Mouse (Mus musculus) CH12.LX (cell line): ENCODE data around the gene Lrrc1. TPM values are rescaled to one million over a fixed set of nuclear protein-coding genes. Genes with fewer than 3 reads are reported as not detected.

Source experiments
- DNase-seq: peaks from one replicate; pipeline ENCODE4 v3.0.0-alpha.2; 2013; ENCODE audit errors: extremely low read depth
- H3K27ac ChIP-seq: 2 replicates; pipeline ENCODE4 v1.5.1; 2012; ENCODE audit warnings: low read depth, mild to moderate bottlenecking, control low read depth, moderate library complexity; ENCODE audit not compliant: insufficient read depth
- H3K27me3 ChIP-seq: replicated peaks from 2 replicates; pipeline ENCODE3; 2012; ENCODE audit warnings: inconsistent platforms
- H3K36me3 ChIP-seq, 2 experiments: replicated peaks in 1 of 2; 2 replicates each; pipeline versions ENCODE3 to v1.6.1; 2012; ENCODE audit warnings: inconsistent platforms in 1 of 2, low read length in 1 of 2, mild to moderate bottlenecking in 1 of 2, mixed read lengths in 1 of 2, moderate library complexity in 1 of 2; ENCODE audit not compliant: control insufficient read depth in 1 of 2, insufficient read depth in 1 of 2
- H3K4me1 ChIP-seq, 2 experiments: 2 replicates each; pipeline ENCODE4 v1.6.1; 2012; ENCODE audit warnings: inconsistent platforms in 1 of 2, moderate library complexity in 1 of 2; ENCODE audit not compliant: insufficient read depth in 2 of 2, control insufficient read depth in 1 of 2
- H3K4me2 ChIP-seq: 2 replicates; pipeline ENCODE4 v1.6.1; 2012; ENCODE audit warnings: low read depth, mild to moderate bottlenecking, control low read depth; ENCODE audit not compliant: poor library complexity, insufficient read depth, severe bottlenecking
- H3K4me3 ChIP-seq, 3 experiments: fragments of 150-350 bp in 1 of 3; sonication (generic) in 1 of 3; replicated peaks in 1 of 3; 2 replicates each; pipeline versions ENCODE3 to v1.5.1; 2011 to 2012; ENCODE audit warnings: low read depth in 2 of 3, low read length in 2 of 3, mild to moderate bottlenecking in 2 of 3, moderate library complexity in 2 of 3, control low read depth in 1 of 3, improper control_type of control experiment in 1 of 3, inconsistent platforms in 1 of 3, mixed read lengths in 1 of 3; ENCODE audit not compliant: poor library complexity in 1 of 3
- H3K79me2 ChIP-seq: replicated peaks from 2 replicates; pipeline ENCODE4 v1.6.1; 2012; ENCODE audit warnings: mild to moderate bottlenecking, moderate library complexity; ENCODE audit not compliant: control insufficient read depth, poor library complexity, insufficient read depth, severe bottlenecking; ENCODE audit errors: extremely low read depth
- H3K9ac ChIP-seq: 2 replicates; pipeline ENCODE4 v1.6.1; 2012; ENCODE audit warnings: low read depth, mild to moderate bottlenecking, control low read depth, moderate library complexity; ENCODE audit not compliant: insufficient read depth
- H3K9me3 ChIP-seq: replicated peaks from 2 replicates; pipeline ENCODE3; 2012; ENCODE audit warnings: low read length, inconsistent platforms, mixed read lengths
- BHLHE40 ChIP-seq: IDR thresholded peaks from 2 replicates; pipeline ENCODE4 v1.6.1; 2011; ENCODE audit warnings: mild to moderate bottlenecking, low read depth, low read length, improper control_type of control experiment
- E2F4 ChIP-seq: IDR thresholded peaks from 2 replicates; pipeline ENCODE4 v1.6.1; 2011; ENCODE audit warnings: low read depth, low read length, improper control_type of control experiment; ENCODE audit not compliant: insufficient replicate concordance
- ETS1 ChIP-seq: conservative IDR thresholded peaks from 2 replicates; pipeline ENCODE4 v1.6.1; 2012; ENCODE audit warnings: low read depth, mild to moderate bottlenecking, inconsistent platforms, low read length, improper control_type of control experiment, moderate library complexity
- IRF4 ChIP-seq: IDR thresholded peaks from 2 replicates; pipeline ENCODE4 v1.6.1; 2014; ENCODE audit warnings: low read depth, mild to moderate bottlenecking, inconsistent platforms, low read length, improper control_type of control experiment
- JUN ChIP-seq: IDR thresholded peaks from 2 replicates; pipeline ENCODE4 v1.6.1; 2011; ENCODE audit warnings: low read depth, mild to moderate bottlenecking, low read length, improper control_type of control experiment, moderate library complexity; ENCODE audit not compliant: insufficient read depth
- MAZ ChIP-seq: IDR thresholded peaks from 2 replicates; pipeline ENCODE4 v1.6.1; 2012; ENCODE audit warnings: low read depth, mild to moderate bottlenecking, inconsistent platforms, low read length, improper control_type of control experiment, moderate library complexity
- MXI1 ChIP-seq: IDR thresholded peaks from 2 replicates; pipeline ENCODE4 v1.6.1; 2011; ENCODE audit warnings: mild to moderate bottlenecking, low read depth, low read length, improper control_type of control experiment
- NRF1 ChIP-seq: IDR thresholded peaks from 2 replicates; pipeline ENCODE4 v1.6.1; 2014; ENCODE audit warnings: low read depth, mild to moderate bottlenecking, inconsistent platforms, low read length, improper control_type of control experiment, moderate library complexity
- POLR2AphosphoS2 ChIP-seq: IDR thresholded peaks from 2 replicates; pipeline ENCODE4 v1.6.1; 2011; ENCODE audit warnings: low read depth, low read length, improper control_type of control experiment
- RCOR1 ChIP-seq: conservative IDR thresholded peaks from 2 replicates; pipeline ENCODE4 v1.6.1; 2012; ENCODE audit warnings: low read depth, mild to moderate bottlenecking, inconsistent platforms, low read length, improper control_type of control experiment
- SIN3A ChIP-seq: IDR thresholded peaks from 2 replicates; pipeline ENCODE4 v1.6.1; 2012; ENCODE audit warnings: low read length, improper control_type of control experiment, inconsistent platforms
- UBTF ChIP-seq: IDR thresholded peaks from 2 replicates; pipeline ENCODE4 v1.6.1; 2012; ENCODE audit warnings: low read depth, mild to moderate bottlenecking, inconsistent platforms, low read length, improper control_type of control experiment, moderate library complexity
- ZMIZ1 ChIP-seq: IDR thresholded peaks from 2 replicates; pipeline ENCODE4 v1.6.1; 2012; ENCODE audit warnings: low read depth, mild to moderate bottlenecking, inconsistent platforms, low read length, improper control_type of control experiment
- dilution Hi-C: fragments of 300-500 bp; cut with MboI; formaldehyde crosslinking; loops from 2 replicates; pipeline ENCODE4 v1.14.3; 2020; ENCODE audit warnings: low sequenced_read_pairs; ENCODE audit not compliant: extremely low pct_unique_long_range_greater_than_20kb, extremely low pct_ligation_motif_present
- in situ Hi-C: fragments of 300-500 bp; cut with MboI; formaldehyde crosslinking; loops from 3 replicates; pipeline ENCODE4 v1.14.3; 2019; ENCODE audit warnings: low sequenced_read_pairs, low pct_ligation_motif_present, low pct_unique_long_range_greater_than_20kb, mixed read lengths
- polyA plus RNA-seq: library from polyadenylated mRNA; unstranded; fragments of >175 nt; gene quantifications from 2 replicates; pipeline ENCODE4 v1.2.1, GENCODE M21; 2012; ENCODE audit warnings: low read depth; ENCODE audit not compliant: insufficient read length
- total RNA-seq, 2 experiments: library from RNA; depleted of rRNA; stranded (reverse); fragments of 300-350 nt in 1 of 2; fragments of >200 nt in 1 of 2; gene quantifications; 2 replicates each; pipeline ENCODE4 v1.2.3; 2012 to 2014

The Lrrc1 gene
- total and polyA plus RNA-seq, 3 experiments, result 15.4 to 15.8 (median 15.8) TPM

DNA sequence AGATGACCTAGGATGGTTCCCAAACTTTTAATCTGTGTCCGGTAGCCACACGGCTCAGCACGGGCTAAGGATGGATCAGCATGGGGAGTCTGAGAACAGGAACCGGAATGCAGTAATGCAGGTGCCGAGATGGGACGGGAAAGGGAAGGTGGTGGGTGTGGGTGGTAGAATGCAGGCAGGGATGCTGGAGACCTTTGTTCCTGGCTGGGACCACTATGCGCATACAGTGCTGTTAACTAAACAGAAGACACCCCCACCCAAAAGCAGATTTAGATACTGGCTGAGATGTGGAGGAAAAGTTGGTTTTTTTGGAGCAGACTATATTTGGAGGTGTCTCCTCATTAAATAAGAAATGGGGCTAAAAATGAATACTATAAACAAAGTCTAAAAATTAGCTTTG, 128.7 kb downstream of the Lrrc1 start:
- no peak for DNase-seq
- H3K4me1 ChIP-seq, result peaks cover 3 to 11% of the 10 kb centered on the region in 2 experiments; a peak in 3 of 4 replicates
- no peak overlapping the region for H3K4me3 ChIP-seq
- no peak overlapping the region for H3K4me2 ChIP-seq
- H3K27me3 ChIP-seq, result no peaks in the 10 kb centered on the region
- H3K27ac ChIP-seq, result no peak overlapping the region
- TF ChIP-seq SIN3A (no peak), ETS1 (no peak)
- no peaks in the 10 kb centered on the region for H3K36me3 ChIP-seq
- in situ Hi-C loops, result loop anchor here (10.0 to 25.0 kb wide), 3 partner anchors 129 to 371 kb away; partner anchors contain the start of gene Lrrc1
- H3K9ac ChIP-seq, result no peak overlapping the region
- no peaks in the 10 kb centered on the region for H3K9me3 ChIP-seq
- dilution Hi-C loops, result no loop called here
- H3K79me2 ChIP-seq, result no peaks in the 10 kb centered on the region

DNA sequence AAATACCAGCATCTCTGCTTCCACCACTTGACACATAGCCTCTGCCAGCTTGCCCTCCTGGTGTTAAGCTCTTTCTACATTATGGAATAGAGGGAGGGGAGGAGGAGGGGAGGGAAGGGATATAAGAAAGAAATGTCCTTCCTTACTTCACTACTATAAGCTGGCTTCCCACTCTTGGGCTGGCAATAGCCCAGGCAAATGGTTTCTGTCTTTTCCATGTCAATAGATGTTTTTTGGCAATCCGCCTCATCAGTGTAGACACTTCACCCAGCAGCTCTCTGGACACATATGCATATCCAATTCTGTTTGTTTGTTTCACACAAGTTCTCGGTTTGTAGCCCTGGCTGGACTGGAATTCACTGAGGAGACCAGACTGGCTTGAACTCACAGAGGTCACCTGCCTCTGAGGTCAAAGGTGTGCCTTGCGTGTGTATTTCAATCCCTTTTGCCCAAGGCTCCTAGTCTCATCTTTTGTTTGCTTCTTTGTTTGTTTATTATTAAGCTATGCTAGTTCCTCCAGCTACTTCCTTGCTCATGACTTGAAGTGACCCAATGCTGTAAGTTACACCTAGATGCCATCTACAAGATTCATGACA, 132.7 kb downstream of the Lrrc1 start:
- H3K4me1 ChIP-seq, result peaks cover 3 to 11% of the 10 kb centered on the region in 2 experiments; a peak in 3 of 4 replicates
- no peak for DNase-seq
- no peak for TF ChIP-seq MAZ
- TF ChIP-seq JUN, result no peak
- no peak for TF ChIP-seq E2F4
- no peak for TF ChIP-seq MXI1
- TF ChIP-seq POLR2AphosphoS2, result no peak
- TF ChIP-seq NRF1, result no peak
- no peak for TF ChIP-seq IRF4
- TF ChIP-seq BHLHE40, result no peak
- no peak for TF ChIP-seq RCOR1
- no peak for TF ChIP-seq UBTF
- TF ChIP-seq ETS1, result no peak
- no peak for TF ChIP-seq ZMIZ1
- TF ChIP-seq, all 38 proteins: peak for 0
- in situ Hi-C loops, result loop anchor here (10.0 to 25.0 kb wide), 3 partner anchors 133 to 375 kb away; partner anchors contain the start of gene Lrrc1
- H3K36me3 ChIP-seq, result no peaks in the 10 kb centered on the region
- H3K4me3 ChIP-seq, result no peak overlapping the region
- no peaks in the 10 kb centered on the region for H3K9me3 ChIP-seq
- dilution Hi-C loops, result no loop called here
- H3K4me2 ChIP-seq, result no peak overlapping the region
- H3K79me2 ChIP-seq, result no peaks in the 10 kb centered on the region
- H3K27ac ChIP-seq, result no peak overlapping the region
- H3K9ac ChIP-seq, result no peak overlapping the region
- H3K27me3 ChIP-seq, result no peaks in the 10 kb centered on the region
